Mouse (Mus musculus) limb, embryonic 15.5 days (tissue): Measurements from ENCODE around the gene Zbtb20. TPM values are rescaled to one million over a fixed set of nuclear protein-coding genes. Genes with fewer than 3 reads are reported as not detected.

Experiments used
- ATAC-seq: fragments of 200-750 bp; cut with Nextera tagmentation; 2 replicates; pipeline ENCODE4 v1.8.0; 2017; ENCODE audit warnings: low read depth, moderate TSS enrichment; ENCODE audit not compliant: insufficient number of reproducible peaks, low FRiP score, low TSS enrichment
- H3K27ac ChIP-seq: fragments of 300-500 bp; sonication (generic); 2 replicates; pipeline ENCODE4 v1.5.1; 2015; ENCODE audit warnings: moderate library complexity, mild to moderate bottlenecking, inconsistent platforms
- H3K27me3 ChIP-seq: fragments of 300-500 bp; sonication (generic); 2 replicates; pipeline ENCODE4 v1.6.1; 2015; ENCODE audit warnings: inconsistent platforms
- H3K36me3 ChIP-seq: fragments of 300-500 bp; sonication (generic); 2 replicates; pipeline ENCODE4 v1.6.1; 2015; ENCODE audit warnings: inconsistent platforms
- H3K4me1 ChIP-seq: fragments of 300-500 bp; sonication (generic); 2 replicates; pipeline ENCODE4 v1.6.1; 2015; ENCODE audit warnings: inconsistent platforms
- H3K4me2 ChIP-seq: fragments of 300-500 bp; sonication (generic); 2 replicates; pipeline ENCODE4 v1.6.1; 2015; ENCODE audit warnings: mild to moderate bottlenecking, inconsistent platforms
- H3K4me3 ChIP-seq: fragments of 300-500 bp; sonication (generic); 2 replicates; pipeline ENCODE4 v1.5.1; 2015; ENCODE audit warnings: mild to moderate bottlenecking, inconsistent platforms
- H3K9ac ChIP-seq: fragments of 300-500 bp; sonication (generic); 2 replicates; pipeline ENCODE4 v1.6.1; 2015; ENCODE audit warnings: inconsistent platforms
- H3K9me3 ChIP-seq: fragments of 300-500 bp; sonication (generic); 2 replicates; pipeline ENCODE4 v1.6.1; 2016; ENCODE audit warnings: inconsistent platforms
- WGBS: fragments of 180-500 bp; shearing (Covaris S2); methylation state at CpG from one replicate; pipeline ENCODE4 v1.1.7; 2015; 5-methylcytosine and 5-hydroxymethylcytosine counted together
- polyA plus RNA-seq: library from polyadenylated mRNA; unstranded; fragments of >200 nt; fragmentation: Nextera tagmentation; extraction: Ambion mirVana; gene quantifications from 2 replicates; pipeline ENCODE4 v1.2.1, GENCODE M21; 2015

Gene Zbtb20
- polyA plus RNA-seq, 1 experiment from 2014 or later, result 22.4 TPM

DNA sequence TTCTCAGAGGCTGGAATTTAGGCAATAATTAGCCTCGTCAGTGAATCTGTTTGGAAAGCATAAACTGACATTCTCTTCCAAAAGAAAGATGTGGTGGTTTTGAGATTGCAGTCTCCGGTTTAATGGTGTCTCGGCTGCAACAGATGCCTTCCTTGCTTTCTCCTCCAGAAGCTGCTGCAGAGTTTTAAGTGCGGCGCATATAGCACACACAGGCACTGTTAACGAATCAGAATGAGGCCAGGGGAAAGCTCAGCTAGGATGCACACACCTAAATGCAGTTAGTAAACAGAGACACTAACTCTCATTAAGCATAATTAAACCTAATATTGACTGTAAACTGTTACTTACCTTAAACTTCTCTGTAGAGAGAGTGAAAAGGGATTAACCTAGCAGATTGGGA lies 160.0 kb downstream of the Zbtb20 start:
- Histone ChIP-seq H3K4me3 (no peak overlapping the region), H3K27ac (no peak overlapping the region), H3K4me1 (no peaks in the 10 kb centered on the region), H3K9me3 (no peaks in the 10 kb centered on the region), H3K9ac (no peak overlapping the region), H3K4me2 (no peak overlapping the region), H3K27me3 (no peaks in the 10 kb centered on the region), H3K36me3 (no peaks in the 10 kb centered on the region)
- 32% methylated on average over 6 of the region's 6 CpGs for WGBS
- ATAC-seq, result no peak

DNA sequence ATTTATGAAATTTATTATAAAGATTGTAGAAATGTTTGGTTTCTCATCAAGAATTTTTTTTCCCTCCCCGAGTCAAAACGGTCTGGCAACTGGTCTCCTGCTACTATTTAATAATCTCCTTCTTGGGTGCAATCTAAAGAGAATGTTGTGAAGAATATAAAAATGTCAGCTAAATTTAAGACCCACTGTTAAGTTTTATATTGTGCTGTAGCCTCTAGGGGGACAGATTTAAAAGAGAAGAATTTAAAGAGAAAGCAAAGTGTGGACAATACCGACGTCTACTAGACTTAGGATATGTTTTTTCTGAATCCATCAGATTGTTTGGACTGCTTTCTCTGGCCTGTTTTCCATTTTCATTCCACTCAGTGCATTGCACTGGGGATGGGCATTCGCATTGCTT lies 160.8 kb downstream of the Zbtb20 start:
- Histone ChIP-seq H3K27ac (no peak overlapping the region), H3K27me3 (no peaks in the 10 kb centered on the region), H3K9ac (no peak overlapping the region), H3K36me3 (no peaks in the 10 kb centered on the region), H3K4me2 (no peak overlapping the region), H3K4me3 (no peak overlapping the region), H3K4me1 (no peaks in the 10 kb centered on the region), H3K9me3 (no peaks in the 10 kb centered on the region)
- WGBS, result 30% methylated on average over 5 of the region's 5 CpGs
- ATAC-seq, result no peak

DNA sequence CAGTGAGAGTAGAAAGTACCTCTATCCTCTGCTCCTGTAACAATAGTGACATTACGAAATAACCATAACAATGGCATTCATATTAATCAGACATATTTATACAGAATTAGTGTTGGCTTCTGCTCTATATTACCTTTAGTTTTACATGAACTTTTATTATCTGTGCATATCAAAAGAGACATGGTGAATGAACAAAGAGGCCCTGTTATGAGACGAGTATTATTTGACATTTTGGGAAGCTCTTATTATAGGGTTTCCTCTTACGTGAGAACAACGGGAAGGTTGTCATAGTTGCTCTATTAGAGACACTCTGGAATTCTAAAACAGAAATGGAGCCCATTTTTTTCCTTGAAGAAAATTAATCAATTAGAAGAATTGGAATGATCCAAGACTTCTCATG lies 161.6 kb downstream of the Zbtb20 start:
- Histone ChIP-seq H3K9me3 (no peaks in the 10 kb centered on the region), H3K36me3 (0 out of 2 replicates have a peak, but pooled peaks cover 2% of the 10 kb centered on the region), H3K27me3 (no peaks in the 10 kb centered on the region), H3K4me1 (no peaks in the 10 kb centered on the region), H3K9ac (no peak overlapping the region), H3K4me3 (no peak overlapping the region), H3K4me2 (no peak overlapping the region), H3K27ac (no peak overlapping the region)
- ATAC-seq, result no peak
- WGBS, result 90% methylated on average over 4 of the region's 4 CpGs

DNA sequence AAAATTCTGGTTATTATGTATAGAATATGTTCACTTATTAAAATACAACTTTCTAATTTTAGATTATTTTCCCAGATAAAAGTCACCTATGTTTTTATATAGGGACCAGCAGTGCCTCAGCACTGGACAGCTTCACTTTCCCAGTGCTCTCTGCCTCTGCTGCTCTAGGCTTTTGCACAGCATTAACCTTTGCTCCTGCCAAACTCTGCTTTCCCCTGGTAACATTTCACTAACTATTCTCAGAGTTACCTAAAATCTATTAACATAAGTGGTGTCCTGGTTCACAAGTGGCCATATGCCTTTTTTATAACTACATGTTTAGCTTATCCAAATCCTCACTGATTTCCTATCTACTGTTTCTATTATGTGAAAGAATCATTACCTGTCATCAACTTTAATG lies 169.9 kb downstream of the Zbtb20 start:
- H3K4me3 ChIP-seq, result no peak overlapping the region
- H3K27me3 ChIP-seq, result no peaks in the 10 kb centered on the region
- H3K4me1 ChIP-seq, result no peaks in the 10 kb centered on the region
- H3K27ac ChIP-seq, result no peak overlapping the region
- 0 out of 2 replicates have a peak, but pooled peaks cover 2% of the 10 kb centered on the region for H3K36me3 ChIP-seq
- H3K9ac ChIP-seq, result no peak overlapping the region
- no peak for ATAC-seq
- H3K9me3 ChIP-seq, result no peaks in the 10 kb centered on the region
- H3K4me2 ChIP-seq, result no peak overlapping the region

DNA sequence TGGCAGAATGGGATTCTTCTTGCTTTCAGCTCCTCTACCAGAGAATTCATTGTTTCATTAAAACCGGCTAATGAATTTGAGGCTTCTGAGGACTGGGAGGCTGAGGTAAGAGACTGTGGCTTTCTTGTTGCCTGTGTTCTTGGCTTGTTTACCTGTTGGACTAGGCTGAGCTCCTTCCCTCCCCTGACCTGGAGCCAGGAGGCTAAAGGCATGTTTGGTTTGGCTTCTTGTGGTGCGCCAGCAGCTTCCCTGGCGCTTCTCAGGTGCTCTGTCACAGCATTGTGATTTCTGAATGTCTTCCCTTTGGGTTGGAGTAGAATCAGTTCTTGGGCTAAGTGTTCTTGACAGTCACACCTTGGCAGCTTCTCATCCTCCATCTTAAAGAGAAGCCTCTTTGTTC lies 171.0 kb downstream of the Zbtb20 start:
- no peak overlapping the region for H3K27ac ChIP-seq
- ATAC-seq, result no peak
- H3K27me3 ChIP-seq, result no peaks in the 10 kb centered on the region
- no peaks in the 10 kb centered on the region for H3K9me3 ChIP-seq
- no peaks in the 10 kb centered on the region for H3K4me1 ChIP-seq
- H3K4me3 ChIP-seq, result no peak overlapping the region
- H3K9ac ChIP-seq, result no peak overlapping the region
- H3K36me3 ChIP-seq, result 0 out of 2 replicates have a peak, but pooled peaks cover 2% of the 10 kb centered on the region
- WGBS, result 92% methylated on average over 3 of the region's 3 CpGs
- H3K4me2 ChIP-seq, result no peak overlapping the region

DNA sequence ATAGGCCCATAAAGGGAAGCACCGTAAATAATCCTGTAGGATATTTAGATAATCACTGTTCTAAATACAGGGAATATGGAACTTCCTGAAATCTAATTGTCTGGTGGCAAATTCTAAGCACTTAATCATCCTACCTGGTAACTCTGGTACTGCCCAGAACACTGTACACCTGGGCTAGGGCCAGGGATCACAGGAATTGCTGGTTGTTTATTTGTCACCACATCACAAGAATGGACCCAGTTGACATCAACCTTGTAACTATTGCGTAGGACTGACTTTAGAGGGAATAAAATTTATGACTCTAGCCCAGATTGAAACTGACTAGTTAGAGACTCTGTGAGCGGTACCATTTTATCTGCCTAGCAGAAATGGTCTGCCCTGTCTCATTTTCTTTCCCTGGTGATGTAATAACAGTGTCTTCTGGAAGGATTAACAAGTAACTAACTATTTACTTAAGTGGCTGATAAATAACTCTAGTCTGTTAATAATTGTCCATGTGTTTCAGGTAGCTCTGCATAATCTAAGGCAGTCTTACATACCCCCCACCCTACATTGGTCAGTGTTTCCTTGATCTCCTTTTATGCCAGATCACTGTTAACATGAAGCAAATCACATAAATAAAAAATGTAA lies 194.1 kb downstream of the Zbtb20 start:
- Histone ChIP-seq H3K4me1 (no peaks in the 10 kb centered on the region), H3K4me2 (no peak overlapping the region), H3K9ac (no peak overlapping the region), H3K4me3 (no peak overlapping the region), H3K27ac (no peak overlapping the region), H3K27me3 (no peaks in the 10 kb centered on the region), H3K9me3 (no peaks in the 10 kb centered on the region), H3K36me3 (no peaks in the 10 kb centered on the region)
- ATAC-seq, result no peak
- 68% methylated on average over 3 of the region's 3 CpGs for WGBS

DNA sequence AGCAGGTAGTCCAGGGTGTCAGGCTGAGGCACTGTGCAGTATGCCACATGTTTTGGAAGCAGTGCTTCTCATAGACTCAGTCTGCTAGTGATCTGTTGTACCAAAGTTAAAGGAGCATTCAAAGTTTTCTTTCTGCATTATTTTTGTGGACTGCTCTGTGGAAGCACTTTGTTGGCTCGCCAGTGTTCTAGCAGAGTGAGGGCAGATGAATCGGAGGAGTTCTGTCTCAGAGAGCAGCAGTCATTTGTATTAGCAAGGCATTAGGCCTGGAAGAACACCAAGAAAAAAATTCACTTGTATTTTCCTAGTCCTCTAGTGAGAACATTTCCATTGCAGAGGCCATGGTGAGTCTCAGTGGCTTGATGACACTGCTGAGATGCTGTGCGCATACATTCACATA lies 196.2 kb downstream of the Zbtb20 start:
- no peaks in the 10 kb centered on the region for H3K9me3 ChIP-seq

DNA sequence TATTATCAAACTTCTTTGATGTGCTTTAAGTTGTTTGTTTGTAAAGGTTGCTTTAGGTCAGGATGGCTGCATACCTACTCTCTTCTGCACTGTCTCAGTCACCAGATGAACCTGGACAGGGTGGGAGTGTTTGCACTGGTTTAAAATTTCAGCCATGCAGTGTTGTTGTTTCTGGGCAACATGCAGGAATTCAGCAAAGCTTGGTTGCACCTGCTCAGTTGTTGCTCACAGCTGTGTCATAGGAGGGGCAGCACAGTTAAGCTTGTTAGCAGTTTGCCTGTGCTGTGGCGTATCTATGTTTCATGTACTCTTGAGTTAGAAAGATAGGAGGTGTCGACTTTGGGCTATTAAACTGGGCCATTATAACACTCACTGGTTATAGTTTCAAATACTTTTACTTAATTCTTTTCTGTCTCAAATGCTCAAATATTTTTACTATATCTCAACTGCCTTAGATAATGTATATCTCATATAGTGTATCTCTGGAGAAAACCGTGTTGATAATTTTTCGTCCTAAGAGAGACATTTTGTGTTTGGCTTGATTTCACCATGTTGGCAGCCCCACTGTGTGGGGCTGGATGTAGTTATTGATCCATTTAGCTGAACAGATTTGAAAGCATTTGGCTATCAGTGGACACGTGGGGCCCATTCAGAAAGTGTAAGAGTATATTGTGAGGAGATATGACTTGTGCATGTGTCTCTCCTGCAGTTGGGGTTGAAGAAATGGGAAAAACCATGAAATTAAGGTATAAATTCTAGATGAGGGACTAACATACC lies 197.3 kb downstream of the Zbtb20 start:
- Histone ChIP-seq H3K4me1 (no peaks in the 10 kb centered on the region), H3K9ac (no peak overlapping the region), H3K4me2 (no peak overlapping the region), H3K9me3 (no peaks in the 10 kb centered on the region), H3K27me3 (no peaks in the 10 kb centered on the region), H3K36me3 (no peaks in the 10 kb centered on the region), H3K27ac (no peak overlapping the region), H3K4me3 (no peak overlapping the region)
- WGBS, result 81% methylated on average over 5 of the region's 5 CpGs
- ATAC-seq, result no peak

More for the DNA sequence above, 196.2 kb downstream of the Zbtb20 start:
- H3K27ac ChIP-seq, result no peak overlapping the region
- no peak overlapping the region for H3K4me2 ChIP-seq
- no peaks in the 10 kb centered on the region for H3K36me3 ChIP-seq
- H3K4me3 ChIP-seq, result no peak overlapping the region
- no peaks in the 10 kb centered on the region for H3K4me1 ChIP-seq
- H3K27me3 ChIP-seq, result no peaks in the 10 kb centered on the region
- no peak overlapping the region for H3K9ac ChIP-seq
- ATAC-seq, result no peak
- 91% methylated on average over 3 of the region's 3 CpGs for WGBS

DNA sequence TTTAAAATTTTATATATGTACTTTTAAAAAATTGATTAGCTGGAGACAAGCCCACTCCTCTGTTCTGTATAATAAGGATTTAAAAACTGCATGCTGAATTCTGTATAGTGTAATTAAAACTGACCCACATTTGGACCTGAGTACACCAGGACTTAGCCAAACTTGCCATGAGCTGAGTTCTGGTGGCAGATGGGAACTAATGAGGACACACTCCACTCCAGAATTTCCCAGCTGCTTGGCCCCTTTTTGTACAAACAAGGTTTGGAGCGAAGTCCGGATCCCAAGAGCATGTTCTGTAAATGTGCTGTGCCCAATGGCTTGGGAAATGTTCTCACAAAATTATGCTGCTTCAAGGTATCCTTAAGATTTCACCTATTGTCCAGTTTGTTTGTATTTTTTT lies 204.7 kb downstream of the Zbtb20 start:
- Histone ChIP-seq H3K4me2 (no peak overlapping the region), H3K27me3 (no peaks in the 10 kb centered on the region), H3K36me3 (no peaks in the 10 kb centered on the region), H3K9me3 (no peaks in the 10 kb centered on the region), H3K4me1 (0 out of 2 replicates have a peak, but pooled peaks cover 2% of the 10 kb centered on the region), H3K27ac (no peak overlapping the region), H3K4me3 (no peak overlapping the region), H3K9ac (no peak overlapping the region)
- 68% methylated on average over 2 of the region's 2 CpGs for WGBS
- no peak for ATAC-seq

DNA sequence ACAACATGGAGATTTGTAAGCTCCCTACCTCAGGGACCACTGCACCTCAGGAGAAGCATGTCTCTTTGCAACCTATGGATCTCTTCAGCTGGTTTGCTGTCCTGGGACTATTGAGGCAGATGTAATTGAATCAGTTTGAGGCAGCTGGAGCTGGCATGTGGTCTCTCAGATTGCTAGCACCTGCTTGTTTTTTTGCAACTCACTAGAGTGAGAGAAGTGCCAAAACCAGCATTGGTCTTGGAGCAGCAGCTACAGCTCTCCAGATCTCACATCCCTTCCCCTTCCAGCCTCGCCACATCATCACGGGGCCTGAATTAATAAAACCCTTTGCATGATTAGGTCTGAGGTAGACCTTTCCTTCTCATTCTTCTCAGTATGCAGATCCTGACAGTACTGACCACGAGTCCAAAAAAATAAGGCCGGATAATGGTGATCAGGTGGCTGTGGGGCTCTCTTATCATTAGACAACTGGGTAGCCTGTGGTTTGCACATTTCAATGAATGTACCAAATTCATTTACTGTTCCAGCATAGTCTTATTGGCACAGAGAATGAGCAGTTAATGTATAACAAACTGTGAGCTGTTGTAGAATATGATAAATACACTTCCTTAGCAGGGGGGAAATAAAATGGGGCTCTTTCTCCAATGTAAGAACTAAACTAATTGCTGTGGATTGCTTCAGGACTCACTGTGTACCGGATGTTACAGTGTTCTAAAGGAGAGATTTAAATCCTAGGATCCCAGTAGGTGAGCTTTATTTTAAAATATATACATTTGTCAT lies 205.4 kb downstream of the Zbtb20 start:
- H3K9me3 ChIP-seq, result no peaks in the 10 kb centered on the region
- ATAC-seq, result no peak
- H3K36me3 ChIP-seq, result no peaks in the 10 kb centered on the region
- 69% methylated on average over 5 of the region's 5 CpGs for WGBS
- no peak overlapping the region for H3K4me3 ChIP-seq
- no peak overlapping the region for H3K9ac ChIP-seq
- H3K4me2 ChIP-seq, result no peak overlapping the region
- 0 out of 2 replicates have a peak, but pooled peaks cover 2% of the 10 kb centered on the region for H3K4me1 ChIP-seq
- no peak overlapping the region for H3K27ac ChIP-seq
- no peaks in the 10 kb centered on the region for H3K27me3 ChIP-seq

DNA sequence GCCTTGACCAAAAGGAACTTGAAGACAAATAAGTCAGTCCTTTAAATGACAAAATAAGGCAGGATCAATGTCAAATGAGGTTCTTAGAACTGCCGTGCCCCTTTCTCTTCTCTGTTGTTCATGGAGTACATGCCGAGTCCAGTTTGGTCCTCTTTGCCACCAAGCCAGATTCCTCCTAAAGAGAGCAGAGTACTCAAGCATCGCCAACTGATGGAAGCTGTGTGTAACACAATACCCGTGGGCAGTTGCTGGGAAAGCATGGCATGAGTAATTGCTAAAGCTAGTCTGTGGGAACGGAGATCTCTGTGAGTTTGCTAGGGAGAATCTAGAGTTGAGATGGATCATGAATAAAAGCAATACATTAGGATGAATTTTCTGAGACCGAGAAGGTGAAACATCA lies 206.3 kb downstream of the Zbtb20 start:
- H3K9me3 ChIP-seq, result no peaks in the 10 kb centered on the region
- H3K36me3 ChIP-seq, result no peaks in the 10 kb centered on the region
- H3K9ac ChIP-seq, result no peak overlapping the region
- 0 out of 2 replicates have a peak, but pooled peaks cover 2% of the 10 kb centered on the region for H3K4me1 ChIP-seq
- H3K27ac ChIP-seq, result no peak overlapping the region
- no peak overlapping the region for H3K4me2 ChIP-seq
- 79% methylated on average over 6 of the region's 6 CpGs for WGBS
- no peak for ATAC-seq
- H3K27me3 ChIP-seq, result no peaks in the 10 kb centered on the region
- H3K4me3 ChIP-seq, result no peak overlapping the region

DNA sequence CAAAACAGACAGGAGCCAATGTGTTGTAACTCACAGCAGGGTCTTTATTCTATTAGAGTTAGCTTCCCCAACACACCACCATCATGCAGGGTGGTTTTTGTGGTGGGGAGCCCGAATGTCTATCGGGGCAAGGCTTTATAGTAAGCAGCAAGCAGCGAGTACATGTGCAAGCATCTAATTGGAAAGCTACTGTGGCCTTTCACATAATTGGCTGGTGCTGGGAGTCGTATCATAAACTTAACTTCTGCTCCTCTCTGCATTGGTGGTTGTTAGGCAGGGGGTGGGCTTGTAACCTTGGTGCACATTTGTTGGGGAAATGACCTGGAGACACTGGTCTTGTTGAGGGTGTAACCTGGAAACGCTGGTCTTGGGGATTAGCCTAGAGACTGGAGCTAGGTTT lies 207.1 kb downstream of the Zbtb20 start:
- 54% methylated on average over 5 of the region's 5 CpGs for WGBS
- Histone ChIP-seq H3K27ac (no peak overlapping the region), H3K4me1 (0 out of 2 replicates have a peak, but pooled peaks cover 2% of the 10 kb centered on the region), H3K27me3 (no peaks in the 10 kb centered on the region), H3K9me3 (no peaks in the 10 kb centered on the region), H3K4me2 (no peak overlapping the region), H3K36me3 (no peaks in the 10 kb centered on the region), H3K4me3 (no peak overlapping the region), H3K9ac (no peak overlapping the region)
- no peak for ATAC-seq
